Mouse (Mus musculus): ENCODE measurements at regions not wholly inside any gene's neighbourhood (a gene's known extent, or its start where the extent isn't known, plus 50 kb on each side); places are given as distances from the start of the nearest gene placed in this dataset.
A peak's percentile ranks its signal among the peaks of the same experiment; 100 is the strongest.

DNA sequence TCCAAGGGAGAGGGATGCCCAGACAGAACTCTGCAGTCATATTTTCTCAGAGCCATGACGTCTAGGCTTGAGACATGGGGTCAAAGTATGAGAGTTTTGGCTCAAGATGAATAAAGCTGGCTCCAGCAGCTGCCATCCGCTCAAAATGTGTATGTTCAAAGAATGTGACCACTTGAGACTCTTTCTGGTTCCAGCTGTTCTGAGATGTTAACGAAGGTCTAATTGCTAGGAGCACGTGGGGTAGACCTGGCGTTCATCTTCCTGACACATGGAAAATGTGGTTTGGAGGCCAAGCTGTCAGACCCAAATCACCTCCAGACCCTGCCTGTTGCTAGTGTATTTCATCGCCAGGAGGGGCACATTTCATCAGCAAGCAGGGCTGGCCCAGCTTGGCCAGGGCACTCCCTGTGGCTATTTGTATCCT, 58.9 kb upstream of the Ankrd1 start:
- DNase-seq (ENCODE audit: low spot score in 2 of 2): no peak

DNA sequence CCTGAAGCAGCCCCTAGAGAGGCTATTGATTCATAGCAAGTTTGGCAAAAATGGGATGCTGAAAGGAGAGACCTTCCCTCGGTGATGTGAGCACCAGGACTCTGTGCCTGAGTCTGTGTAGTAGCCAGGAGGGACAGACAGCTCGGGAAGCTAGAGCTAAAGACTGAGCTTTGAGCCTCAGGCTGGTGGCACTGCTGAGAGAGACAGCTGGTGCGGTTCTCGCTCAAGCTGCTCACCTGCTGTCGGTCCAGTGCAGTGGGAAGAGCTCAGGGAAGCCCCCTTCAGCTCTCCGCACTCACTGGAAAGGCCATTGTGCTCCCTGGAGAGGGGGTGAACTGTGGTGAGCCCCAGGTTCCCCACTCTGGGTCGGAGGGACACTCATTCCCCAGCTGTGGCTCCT, 60.4 kb upstream of the Ankrd1 start:
- no peak for DNase-seq (ENCODE audit: low spot score in 2 of 2)

DNA sequence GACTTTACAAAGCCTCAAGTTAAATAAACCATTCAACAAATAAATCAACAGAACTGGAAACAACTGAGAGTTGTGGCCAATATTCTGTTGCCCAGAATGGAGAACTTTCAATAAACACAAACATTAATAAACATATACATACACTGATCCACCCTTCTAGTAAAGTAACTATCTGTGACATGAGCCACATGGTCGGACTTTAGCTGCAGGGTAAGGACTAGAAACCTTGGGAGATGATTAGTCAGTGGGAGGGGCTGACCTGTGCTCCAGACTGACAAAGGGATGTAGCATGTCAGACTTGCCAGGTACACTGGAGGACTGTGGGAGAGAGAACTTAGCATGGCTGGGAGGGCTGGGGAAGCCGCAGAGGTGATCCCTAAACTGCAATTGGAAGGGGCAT, 61.6 kb upstream of the Ankrd1 start:
- no peak for DNase-seq (ENCODE audit: low spot score in 2 of 2)

DNA sequence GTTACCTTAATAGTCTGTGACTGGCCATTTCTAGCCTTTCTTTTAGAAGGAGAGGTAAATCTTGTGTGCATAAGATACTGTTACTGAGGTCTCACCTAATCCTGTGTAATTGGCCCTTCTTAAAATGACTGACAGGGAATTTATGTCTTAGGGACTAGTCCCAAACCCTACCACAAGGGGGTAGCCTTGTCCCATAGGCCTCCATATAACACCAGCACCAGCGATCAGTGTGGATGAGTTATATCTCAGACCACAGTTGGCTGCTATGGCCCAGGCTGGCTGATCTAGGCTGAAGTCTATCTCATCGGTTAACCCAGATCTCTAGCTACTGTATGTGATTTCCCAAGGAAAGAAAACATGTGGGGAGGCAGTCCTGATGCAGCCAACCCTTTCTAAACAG, 63.2 kb upstream of the Ankrd1 start:
- DNase-seq (ENCODE audit: low spot score in 2 of 2): peak; percentile 13 to 40

DNA sequence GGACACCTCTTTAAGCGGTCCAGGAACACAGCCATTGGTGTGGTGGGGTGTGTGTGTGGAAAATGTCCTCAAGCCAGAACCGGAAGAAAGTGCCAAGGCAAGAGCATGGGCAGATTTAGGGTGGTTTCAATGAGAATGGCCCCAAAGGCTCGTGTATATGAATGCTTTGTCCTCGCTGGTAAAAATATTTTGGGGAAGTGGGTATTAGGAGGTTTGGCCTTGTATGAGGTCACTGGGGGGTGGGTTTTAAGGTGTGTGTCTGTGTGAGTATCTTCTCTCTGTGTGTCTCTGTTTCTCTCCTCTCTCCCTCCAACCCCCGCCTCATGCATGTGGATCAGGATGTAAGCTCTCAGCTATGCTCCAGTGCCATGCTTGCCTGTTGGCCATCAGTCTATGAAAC, 69.8 kb upstream of the Ankrd1 start:
- DNase-seq (ENCODE audit: low spot score in 2 of 2): no peak

DNA sequence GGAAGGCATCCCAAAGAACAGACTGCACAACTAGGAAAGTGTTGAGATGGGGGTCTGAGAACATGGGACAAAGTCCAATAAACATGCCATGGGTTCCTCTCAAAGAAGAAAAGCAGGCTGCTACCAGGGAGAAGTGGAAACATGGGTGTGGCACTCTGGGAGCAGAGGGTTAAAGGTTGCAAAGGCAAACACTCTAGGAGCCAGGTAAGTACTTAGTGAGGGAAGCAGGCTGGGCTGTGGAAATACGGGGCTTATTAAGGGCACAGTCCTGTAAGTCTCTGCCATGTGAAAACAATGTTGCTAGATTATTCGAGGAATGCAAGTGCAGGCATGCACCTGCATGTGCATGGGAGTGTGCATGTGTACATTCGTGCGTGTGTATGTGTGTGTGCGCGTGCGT, 71.7 kb upstream of the Ankrd1 start:
- DNase-seq (ENCODE audit: low spot score in 2 of 2): no peak

DNA sequence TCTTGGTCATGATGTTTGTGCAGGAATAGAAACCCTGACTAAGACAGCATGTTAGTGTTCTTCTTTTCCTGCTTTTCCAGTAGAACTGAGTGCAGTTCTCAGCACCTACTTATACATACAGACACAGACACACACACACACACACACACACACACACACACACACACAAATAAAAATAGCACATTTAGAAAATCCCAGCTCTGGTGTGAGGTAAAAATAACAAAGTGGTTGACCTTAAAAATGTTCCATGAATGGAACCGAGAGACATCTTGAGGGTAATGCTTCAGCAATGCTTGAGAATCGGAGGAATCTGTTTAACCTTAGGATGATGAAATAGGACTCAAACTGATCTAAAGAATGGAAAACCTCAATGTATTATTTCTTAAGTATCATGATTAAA, 84.4 kb upstream of the Ankrd1 start:
- no peak for DNase-seq (ENCODE audit: low spot score in 2 of 2)

DNA sequence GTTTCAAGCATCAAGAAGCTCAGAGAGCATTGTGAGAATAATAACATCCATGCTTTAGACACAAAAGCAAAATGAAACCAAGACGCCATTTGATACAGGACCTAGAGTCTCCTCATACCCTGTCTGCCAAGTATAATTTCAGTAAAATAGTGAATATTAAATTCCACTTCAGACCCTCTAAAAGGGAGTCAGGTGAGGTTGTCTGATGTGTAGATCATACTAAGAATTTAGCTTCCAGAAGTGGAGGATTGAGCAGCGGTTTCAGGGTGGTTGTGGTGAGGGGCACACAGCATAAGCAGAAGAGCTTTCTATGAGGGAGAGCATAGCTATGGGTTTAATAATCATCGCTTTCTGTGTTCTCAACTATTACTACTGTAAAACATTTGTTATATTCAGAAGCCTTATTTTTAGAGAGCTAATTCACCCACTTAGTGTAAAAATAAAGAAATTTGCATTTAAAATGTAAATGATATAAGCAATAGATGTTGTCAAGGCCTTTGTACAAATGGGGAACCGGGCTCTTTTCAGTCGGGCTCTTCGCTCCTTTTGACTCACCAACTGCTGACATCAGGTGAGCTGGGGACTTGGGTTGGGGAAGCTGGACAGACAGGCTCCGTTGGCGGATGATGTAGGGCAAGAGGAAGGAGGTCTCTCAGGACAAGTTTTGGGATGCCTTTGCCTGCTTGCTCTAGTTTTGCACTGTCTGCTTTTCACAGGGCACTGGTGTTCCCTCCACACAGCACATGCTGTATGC, 85.2 kb upstream of the Ankrd1 start:
- DNase-seq (ENCODE audit: low spot score in 2 of 2): no peak

DNA sequence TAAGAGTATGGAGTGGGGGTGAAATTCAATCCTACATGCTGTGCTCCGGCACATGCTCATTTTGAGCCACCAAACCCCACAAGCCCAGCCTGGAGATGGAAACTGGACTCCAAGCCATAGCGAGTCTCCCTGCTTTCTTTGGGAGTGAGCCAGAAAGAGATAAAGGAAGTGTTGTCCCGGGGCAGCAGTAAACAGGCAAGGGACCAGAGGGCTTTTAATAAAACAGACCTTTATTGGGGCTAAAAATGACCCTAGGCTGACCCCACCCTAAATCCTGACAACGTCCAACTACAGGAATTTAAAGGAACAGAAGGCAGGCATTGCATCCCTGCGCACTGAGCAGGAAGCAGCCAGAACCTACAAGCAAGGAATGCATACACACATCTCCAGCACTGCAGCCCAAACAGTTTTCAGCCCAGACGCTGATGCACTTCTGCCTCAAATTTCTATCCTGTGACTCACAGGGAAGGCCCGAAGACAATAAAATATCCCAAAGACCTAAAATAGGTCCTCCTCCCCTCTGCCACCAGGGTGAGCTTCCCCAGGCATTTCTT, 87.9 kb upstream of the Ankrd1 start:
- no peak for DNase-seq (ENCODE audit: low spot score in 2 of 2)

DNA sequence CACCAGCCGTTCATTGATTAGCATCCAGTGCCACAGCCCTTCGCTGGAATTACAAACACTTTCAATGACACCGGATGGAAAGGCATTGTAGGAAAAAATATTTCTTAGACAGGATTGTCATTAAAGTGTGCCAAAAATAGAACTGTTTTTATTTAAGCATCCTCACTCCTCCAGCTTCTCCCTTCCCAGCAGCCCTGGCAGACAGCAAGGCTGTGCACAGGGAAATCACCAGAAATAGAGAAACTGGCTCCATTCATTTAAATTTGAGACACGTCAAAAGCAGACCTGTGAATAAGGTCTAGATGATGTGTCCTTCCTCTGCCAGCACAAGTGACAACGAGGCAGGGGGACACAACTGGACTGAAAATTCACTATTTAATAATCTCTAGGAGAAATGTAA, 88.5 kb upstream of the Ankrd1 start:
- DNase-seq (ENCODE audit: low spot score in 2 of 2): no peak

DNA sequence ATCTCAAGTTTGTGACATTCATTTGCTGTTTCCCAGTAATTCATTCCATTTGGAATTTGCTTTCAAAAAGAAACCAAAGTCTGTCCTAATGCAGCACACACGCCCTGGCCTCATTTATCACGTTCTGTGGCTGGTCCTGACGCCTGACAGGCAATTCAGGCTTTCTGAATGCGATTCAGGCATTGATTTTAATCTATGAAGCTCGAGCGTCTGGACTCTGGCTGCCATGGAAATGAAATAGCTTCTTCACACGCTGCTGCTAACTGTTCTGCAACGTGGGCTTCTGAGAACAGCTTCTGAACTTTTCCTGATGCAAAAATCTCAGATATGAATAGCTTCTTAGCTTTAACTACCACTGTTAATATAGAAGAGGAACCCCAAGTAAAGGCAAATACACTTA, 93.6 kb upstream of the Ankrd1 start:
- DNase-seq (ENCODE audit: low spot score in 2 of 2): no peak

DNA sequence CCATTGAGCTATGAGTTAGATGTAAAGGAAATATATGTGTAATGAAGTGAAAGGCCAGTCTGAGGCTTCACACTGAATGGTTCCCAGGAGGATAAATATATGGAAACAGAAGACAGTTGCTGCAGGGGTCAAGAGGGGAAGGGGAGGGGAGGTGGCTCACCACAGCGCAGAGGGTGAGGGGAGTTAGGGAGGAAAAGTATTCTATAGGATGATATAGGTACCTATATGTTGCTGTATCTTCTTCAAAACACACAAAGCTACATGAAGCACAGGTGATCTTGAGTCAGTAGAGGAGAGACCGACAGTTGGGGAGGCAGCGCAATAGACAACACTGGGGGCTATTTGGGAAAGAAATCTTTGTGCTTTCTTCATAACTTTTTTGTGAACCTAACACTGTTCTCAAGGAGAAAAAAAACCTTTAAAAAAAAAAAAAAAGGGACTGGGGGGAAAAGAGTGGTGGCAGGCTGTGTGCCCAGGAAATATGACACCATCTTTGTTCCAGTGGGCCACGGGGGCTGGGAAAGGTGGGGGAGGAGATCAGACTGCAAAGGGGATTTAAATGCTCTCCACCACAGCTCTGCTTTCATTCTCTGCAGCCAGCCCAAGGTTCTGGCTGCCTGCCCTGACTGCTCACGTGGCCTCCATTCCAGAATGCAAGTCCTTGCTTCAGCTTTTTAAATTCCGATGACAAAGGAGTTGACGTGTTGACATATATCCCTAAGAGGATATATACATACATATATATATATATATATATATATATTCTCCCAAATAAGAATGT, 94.5 kb upstream of the Ankrd1 start:
- peak; percentile 44 to 53 for DNase-seq (ENCODE audit: low spot score in 2 of 2)

DNA sequence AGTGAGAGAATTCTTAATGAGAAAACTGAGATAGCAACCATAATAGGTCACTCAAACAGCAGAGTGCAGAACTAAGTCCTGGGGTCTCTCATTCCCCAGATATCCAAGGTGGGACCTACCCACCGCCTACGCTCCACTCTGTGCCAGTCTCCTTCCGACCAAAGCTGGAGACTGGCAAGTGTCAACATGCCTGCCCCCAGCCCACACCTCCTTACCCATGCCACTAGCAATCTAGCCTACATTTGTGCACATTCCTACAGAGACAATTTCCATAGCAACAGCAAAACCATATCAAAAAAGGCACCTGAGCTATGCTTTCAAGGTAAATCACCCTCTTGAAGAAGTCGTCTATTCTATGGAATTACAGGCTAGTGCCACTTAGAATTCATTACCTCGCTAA, 97.3 kb upstream of the Ankrd1 start:
- no peak for DNase-seq (ENCODE audit: low spot score in 2 of 2)

DNA sequence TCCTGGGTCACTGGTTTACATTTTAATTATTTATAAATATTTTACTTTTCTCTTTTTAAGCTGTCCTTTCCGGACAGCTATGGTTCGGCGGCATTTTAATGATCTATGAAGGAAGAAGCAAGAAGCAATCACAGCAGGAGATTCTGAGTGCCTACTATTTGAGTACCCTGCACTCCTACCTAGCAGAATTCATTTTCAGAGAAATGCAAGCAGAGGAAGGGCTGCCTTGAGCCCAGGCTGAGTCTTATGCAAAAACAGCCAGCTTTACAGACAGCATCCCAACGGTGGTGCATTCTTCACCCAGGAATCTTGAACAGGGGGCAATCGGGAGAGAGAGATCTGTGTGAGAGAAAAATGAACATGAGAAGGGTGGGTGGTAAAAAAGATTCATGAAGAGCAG, 97.7 kb upstream of the Ankrd1 start:
- DNase-seq (ENCODE audit: low spot score in 2 of 2): no peak

DNA sequence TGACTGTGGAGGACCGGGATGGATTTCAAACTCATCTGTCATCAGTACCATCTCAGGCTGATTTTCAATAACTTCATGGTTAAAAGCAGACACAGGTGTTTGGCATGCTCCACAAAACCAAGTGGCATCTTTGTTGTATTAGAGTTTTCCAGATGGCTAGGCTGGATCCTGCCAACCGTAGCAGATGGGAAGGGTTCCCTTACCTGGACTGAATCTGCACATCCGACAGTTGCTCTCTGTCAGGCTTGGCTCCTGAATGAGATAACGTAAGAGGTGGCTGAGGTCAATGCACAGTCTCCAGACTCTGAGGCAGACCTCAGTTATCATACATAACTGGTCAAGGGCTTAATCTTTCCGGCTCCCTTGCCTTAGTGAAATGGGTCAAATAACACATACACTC, 99.0 kb upstream of the Ankrd1 start:
- no peak for DNase-seq (ENCODE audit: low spot score in 2 of 2)

DNA sequence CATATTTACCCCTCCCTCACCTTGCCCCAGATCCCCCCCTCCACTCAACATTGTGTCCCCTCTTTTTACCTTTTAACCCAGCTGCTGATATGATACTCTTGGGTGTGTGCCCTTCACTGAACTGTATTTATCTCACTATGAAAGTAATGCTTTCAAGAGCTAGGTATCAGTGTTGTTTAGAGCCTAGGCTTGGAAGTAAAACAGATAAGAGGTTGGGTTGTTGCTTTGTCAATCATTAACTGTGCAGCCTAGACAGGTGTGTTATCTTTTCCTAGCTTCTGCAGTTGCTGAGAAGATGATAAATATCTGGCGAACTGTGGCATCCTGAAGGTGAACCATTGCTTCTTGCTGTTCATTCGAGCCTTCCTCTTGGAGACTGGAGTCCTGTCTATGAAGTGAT, 101.2 kb upstream of the Ankrd1 start:
- no peak for DNase-seq (ENCODE audit: low spot score in 2 of 2)

DNA sequence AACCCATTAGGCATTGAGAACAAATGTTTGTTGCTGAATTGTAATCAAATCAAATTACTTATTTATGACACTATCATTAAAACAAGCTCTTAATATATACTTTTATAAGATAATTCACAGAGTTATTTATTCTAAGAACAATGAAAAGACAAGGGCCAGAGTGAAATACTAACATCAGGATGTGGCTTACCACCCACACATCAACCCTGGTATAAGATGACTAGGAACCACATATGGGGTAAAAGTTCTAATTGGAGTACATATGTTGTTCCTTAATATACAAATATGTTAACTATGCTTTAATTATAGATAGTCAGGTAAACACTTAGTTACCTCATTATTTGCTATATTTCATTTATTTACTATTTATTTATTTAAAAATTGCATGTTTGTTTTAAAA, 101.7 kb upstream of the Ankrd1 start:
- DNase-seq (ENCODE audit: low spot score in 2 of 2): no peak

DNA sequence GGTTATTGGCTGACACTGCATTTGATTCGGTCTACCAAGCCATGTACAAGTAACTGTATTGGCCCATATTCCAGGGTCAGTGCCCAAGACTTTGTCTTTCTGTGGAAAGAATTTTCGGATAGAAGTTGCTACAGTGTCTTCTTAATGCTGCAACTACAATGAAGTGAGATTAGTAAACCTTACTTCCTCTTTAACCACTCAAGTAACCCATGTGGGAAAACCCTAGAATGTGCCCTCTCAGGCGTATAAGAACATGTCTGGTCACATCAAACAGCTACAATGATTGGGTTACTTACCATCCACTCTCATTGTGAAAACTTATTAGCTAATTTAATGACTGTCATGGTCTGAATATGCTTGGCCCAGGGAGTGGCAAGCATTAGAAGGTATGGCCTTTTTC, 102.3 kb upstream of the Ankrd1 start:
- no peak for DNase-seq (ENCODE audit: low spot score in 2 of 2)

DNA sequence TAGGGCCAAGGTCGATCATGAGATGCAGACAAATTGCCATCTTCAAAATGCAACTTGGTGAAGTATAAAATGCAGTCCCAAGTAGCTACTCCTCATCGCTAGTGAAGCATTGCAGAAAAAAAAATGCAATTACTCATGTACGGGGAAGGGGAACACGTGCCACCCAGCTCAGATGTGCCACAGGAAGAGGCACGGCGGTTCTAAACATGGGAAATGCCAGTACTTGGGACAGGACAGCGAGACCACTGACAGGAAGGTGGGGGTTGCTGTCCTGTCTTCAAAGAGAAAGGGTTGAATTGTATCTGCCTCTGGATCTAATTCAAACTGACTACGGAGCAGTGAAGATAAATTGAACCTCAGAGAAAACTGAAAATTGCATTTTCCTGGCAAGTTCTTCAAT, 104.6 kb upstream of the Ankrd1 start:
- DNase-seq (ENCODE audit: low spot score in 2 of 2): no peak

DNA sequence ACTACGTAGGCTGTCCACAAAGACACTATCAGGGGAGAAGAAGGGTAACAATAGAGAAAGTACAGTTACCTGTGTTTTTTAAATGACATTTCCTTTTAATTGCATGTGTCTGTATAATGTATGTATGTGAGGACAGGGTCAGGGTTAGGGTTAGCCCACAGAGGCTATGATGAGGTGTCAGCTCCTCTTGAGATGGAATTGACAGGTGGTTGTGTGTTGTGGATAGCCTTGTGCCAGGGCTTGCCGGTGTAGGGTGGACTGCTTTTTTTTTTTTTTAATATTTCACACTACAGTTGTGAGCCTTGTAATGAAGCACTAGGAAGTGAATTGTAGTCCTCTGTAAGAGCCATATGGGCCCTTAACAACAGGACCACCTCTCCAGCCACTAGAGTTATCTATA, 105.7 kb upstream of the Ankrd1 start:
- no peak for DNase-seq (ENCODE audit: low spot score in 2 of 2)

DNA sequence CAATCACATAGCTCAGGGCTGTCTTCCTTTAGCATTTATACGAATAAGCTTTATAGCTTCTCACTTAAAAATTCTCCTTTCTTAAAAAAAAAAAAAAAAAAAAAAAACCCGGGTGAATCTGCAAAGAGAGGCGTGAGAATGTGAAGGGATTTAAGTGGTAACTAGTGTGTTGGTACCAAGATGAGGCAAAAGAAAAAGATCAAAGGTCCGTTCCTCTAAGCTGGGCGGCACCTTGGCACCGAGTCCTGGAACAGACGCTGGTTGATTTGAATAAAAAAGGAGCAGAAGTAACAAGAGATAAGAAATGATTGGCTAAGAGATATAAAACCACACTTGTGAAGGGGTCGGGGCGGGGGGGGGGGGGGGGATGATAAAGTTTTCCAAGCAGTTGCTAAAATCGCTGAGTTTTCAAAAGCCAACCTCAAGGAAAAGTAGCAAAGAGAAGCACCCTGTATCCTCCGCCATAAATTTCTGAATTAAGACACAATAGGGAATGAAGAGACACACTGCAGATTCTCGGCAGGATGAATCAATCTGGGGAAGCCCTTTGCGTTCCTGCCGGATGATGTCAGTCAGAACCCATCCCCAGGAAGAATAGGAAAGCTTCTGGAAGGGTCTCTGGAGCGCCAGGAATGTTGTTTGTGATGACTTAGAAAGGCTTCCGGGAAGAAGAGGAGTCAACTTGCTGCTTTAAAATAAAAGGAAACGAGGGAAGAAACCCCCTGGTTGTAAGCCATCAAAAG, 107.7 kb upstream of the Ankrd1 start:
- no peak for DNase-seq (ENCODE audit: low spot score in 2 of 2)

DNA sequence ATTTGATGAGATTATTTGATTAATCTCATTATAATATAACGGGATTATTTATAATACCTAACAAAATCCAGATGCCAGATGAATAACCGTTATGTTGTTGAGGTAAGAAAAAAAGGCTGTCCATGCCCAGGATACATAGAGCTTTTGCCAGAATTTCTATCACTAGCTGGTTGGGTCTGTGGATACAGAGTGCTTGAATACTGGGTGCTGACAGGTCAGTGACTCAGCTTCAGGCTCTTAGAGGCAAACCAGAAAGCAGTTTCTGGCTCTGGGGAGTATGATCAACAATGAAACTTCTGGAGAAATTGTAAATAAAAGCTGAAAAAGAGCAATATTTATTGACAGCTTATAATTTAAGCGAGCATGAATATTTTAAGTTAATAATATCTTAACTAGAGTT, 109.4 kb upstream of the Ankrd1 start:
- no peak for DNase-seq (ENCODE audit: low spot score in 2 of 2)

DNA sequence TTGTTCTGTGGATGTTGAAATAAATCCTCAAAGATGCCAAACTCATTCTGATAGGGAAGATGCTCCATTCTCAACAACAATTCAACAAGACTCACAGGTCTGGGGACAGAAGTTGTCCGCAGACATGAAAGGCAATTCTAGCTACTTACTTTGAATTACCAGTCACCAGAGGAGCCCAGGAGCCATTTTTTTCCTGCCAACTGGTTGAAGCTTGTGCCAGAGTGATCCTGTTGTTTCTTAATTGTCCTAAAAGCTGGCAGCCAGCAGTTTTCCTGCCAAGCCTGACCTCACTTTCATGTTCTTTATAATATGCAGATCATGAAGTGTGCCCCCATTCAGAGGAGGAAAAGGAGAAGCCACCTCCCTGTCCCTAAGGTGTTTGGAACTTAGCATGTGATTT, 110.0 kb upstream of the Ankrd1 start:
- DNase-seq (ENCODE audit: low spot score in 2 of 2): no peak

Measured in frontal cortex, postnatal 10 days (tissue).